Mouse (Mus musculus) megakaryocyte, embryonic 14.5 days (primary cell): ENCODE data around the gene Scrn2. TPM values are rescaled to one million over a fixed set of nuclear protein-coding genes. Genes with fewer than 3 reads are reported as not detected.

Experiments
- H3K27me3 ChIP-seq: replicated peaks from 2 replicates; pipeline ENCODE3; 2012; ENCODE audit warnings: inconsistent platforms
- H3K36me3 ChIP-seq: replicated peaks from 2 replicates; pipeline ENCODE3; 2012; ENCODE audit warnings: low read length, inconsistent platforms, mixed read lengths
- H3K4me1 ChIP-seq: 2 replicates; pipeline ENCODE4 v1.6.1; 2012; ENCODE audit warnings: inconsistent platforms
- H3K4me3 ChIP-seq: replicated peaks from 2 replicates; pipeline ENCODE3; 2012; ENCODE audit warnings: moderate library complexity, mild to moderate bottlenecking, inconsistent platforms
- H3K9me3 ChIP-seq: 2 replicates; pipeline ENCODE4 v1.6.1; 2012; ENCODE audit warnings: inconsistent platforms
- FLI1 ChIP-seq: IDR thresholded peaks from 2 replicates; pipeline ENCODE4 v1.6.1; 2012; ENCODE audit warnings: low read length, inconsistent platforms, mixed read lengths
- GATA1 ChIP-seq: IDR thresholded peaks from 3 replicates; pipeline ENCODE4 v1.6.1; 2012; ENCODE audit warnings: mixed read lengths, low read length, inconsistent platforms, borderline replicate concordance
- polyA plus RNA-seq: library from polyadenylated mRNA; stranded (reverse); fragments of >175 nt; gene quantifications from 2 replicates; pipeline ENCODE4 v1.2.3, GENCODE M21; 2012; ENCODE audit warnings: low replicate concordance; ENCODE audit not compliant: insufficient read depth

The Scrn2 gene
- polyA plus RNA-seq, 1 experiment, result 11.2 TPM

DNA sequence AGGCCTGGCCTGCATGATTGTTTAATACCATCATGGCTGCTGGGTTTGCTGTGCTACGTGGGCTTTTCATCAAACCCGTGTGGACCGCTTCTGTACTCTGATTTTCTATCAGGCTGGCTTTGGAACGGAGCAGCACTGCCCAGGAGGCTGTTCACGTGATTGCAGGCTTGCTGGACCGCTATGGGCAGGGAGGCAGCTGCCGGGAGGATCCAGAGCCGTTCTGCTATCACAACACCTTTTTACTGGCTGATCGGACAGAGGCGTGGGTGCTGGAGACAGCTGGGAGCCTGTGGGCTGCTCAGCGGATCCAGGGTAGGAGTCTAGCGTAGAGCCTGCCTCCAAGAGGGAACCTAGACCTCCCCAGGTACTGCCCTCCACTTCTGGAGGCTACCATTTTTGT lies 2.2 kb downstream of the Scrn2 start:
- Histone ChIP-seq H3K27me3 (peaks cover 22% of the 10 kb centered on the region), H3K9me3 (no peaks in the 10 kb centered on the region), H3K36me3 (peaks cover 16% of the 10 kb centered on the region), H3K4me3 (no peak overlapping the region), H3K4me1 (peaks cover 30% of the 10 kb centered on the region)
- TF ChIP-seq GATA1, result no peak
- TF ChIP-seq FLI1, result no peak

DNA sequence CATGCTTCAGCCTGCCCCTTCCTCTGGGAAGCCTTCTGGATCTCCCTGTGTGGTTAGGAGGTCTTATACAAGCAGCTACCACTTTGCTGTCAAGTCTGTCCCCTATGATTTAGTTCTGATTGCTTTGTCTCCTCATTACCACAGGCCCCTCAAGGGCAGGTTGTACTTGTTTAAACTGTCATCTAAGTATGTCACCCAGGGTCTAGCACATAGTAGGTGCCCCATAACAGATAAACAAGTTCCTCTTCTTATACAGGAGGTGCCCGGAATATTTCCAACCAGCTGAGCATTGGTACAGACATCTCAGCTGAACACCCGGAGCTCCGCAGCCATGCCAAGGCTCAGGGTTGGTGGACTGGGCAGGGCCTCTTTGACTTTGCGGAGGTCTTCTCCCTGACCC lies 2.8 kb downstream of the Scrn2 start:
- H3K27me3 ChIP-seq, result peaks cover 22% of the 10 kb centered on the region
- no peaks in the 10 kb centered on the region for H3K9me3 ChIP-seq
- H3K4me3 ChIP-seq, result no peak overlapping the region
- peaks cover 30% of the 10 kb centered on the region for H3K4me1 ChIP-seq
- peaks cover 16% of the 10 kb centered on the region for H3K36me3 ChIP-seq
- no peak for TF ChIP-seq FLI1
- no peak for TF ChIP-seq GATA1

DNA sequence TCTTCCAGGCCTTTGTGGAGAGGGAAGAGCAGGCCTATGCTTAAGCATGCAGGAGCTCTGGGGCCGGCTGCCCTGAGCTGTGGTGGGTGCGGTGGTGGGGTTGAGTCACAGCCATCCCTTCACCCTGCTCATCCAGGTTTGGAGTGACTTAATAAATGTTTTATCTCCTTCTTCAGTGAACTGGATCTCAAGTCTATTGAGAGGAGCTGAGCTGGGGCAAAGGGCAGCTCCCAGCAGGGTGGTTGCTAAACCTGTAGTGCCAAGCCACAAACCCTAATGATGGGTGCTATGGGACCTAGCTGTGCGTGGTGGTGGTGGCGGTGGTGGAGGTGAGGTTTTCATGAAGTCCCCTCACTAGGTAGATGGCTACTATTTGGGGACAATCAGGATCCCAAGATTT lies 4.0 kb downstream of the Scrn2 start:
- Histone ChIP-seq H3K4me1 (peaks cover 35% of the 10 kb centered on the region), H3K27me3 (peaks cover 22% of the 10 kb centered on the region), H3K4me3 (no peak overlapping the region), H3K36me3 (peaks cover 16% of the 10 kb centered on the region), H3K9me3 (no peaks in the 10 kb centered on the region)
- TF ChIP-seq GATA1, result no peak
- TF ChIP-seq FLI1, result no peak

DNA sequence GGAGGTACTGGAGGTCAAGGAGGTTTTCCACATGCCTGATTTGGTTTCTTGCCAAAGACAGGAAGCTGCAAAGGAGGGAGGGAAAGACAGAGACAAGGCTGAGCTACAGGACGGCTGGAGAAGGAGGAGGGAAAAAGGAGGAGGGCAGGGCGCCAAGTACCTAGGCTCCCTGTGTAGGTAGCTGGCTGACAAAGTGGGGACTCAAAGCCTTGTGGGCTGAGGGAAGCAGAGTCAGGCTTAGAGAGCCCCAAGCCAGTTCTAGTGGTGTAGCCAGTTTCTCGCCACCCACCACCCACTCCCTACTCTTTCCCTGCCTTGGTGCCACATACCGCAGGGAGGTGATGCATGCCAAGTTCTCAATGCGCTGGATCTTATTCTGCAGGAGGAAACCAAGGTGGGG lies 6.4 kb downstream of the Scrn2 start:
- Histone ChIP-seq H3K27me3 (peaks cover 22% of the 10 kb centered on the region), H3K9me3 (no peaks in the 10 kb centered on the region), H3K4me3 (no peak overlapping the region), H3K4me1 (peaks cover 40% of the 10 kb centered on the region), H3K36me3 (peaks cover 16% of the 10 kb centered on the region)
- TF ChIP-seq FLI1 (no peak), GATA1 (no peak)

DNA sequence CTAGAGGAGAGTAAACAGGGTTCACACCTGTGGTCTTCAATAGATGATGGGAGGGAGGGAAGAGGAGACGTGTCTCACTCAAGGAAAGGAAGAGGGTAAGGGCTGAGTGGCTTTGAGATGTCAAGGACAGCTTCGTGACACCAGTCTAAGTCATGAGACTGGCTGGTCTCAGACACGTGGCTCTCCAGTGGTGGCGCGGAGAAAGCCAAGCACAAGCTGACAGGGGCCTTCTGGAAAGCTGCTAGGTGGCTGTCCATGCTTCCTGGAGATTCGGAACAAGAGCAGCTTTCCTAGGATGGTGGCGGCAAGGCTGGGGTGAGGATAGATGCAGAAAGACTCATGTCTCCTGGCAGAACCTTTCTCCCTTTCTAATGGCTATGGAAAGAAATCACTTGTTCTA lies 9.1 kb downstream of the Scrn2 start:
- no peak overlapping the region for H3K4me3 ChIP-seq
- peaks cover 20% of the 10 kb centered on the region for H3K27me3 ChIP-seq
- H3K9me3 ChIP-seq, result no peaks in the 10 kb centered on the region
- H3K36me3 ChIP-seq, result peaks cover 10% of the 10 kb centered on the region
- TF ChIP-seq GATA1, result no peak
- no peak for TF ChIP-seq FLI1
- peaks cover 55% of the 10 kb centered on the region for H3K4me1 ChIP-seq

DNA sequence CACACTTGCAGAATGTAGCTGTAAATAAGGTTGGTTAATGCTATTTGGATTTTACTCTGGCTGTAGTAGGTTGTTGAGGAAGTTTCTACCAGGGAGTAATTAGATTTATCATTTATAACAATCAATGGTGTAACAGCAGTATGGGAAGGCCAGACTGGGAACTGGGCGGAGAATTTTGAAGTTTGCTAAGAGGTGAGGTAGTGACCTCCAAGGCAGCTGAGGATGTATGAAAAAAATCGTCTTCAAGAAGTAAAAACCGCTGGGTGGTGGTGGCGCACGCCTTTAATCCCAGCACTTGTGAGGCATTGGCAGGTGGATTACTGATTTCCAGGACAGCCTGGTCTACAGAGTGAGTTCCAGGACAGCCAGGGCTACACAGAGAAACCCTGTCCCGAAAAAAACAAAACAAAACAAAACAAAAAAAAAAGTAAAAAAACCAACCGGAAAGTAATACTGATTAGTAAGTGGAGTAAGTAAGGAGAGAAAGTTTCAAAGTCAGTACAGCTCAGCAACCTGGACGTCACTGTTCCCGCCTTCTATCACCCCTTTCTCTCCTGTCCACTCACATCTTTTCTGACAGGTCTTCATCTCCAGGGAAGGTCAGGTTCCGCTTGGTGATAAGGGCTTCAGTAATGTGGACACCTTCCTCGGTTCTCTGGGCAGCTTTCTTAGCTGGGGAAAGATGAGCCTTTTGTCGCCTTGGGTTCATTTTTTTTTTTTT lies 10.7 kb downstream of the Scrn2 start:
- H3K4me3 ChIP-seq, result peak overlapping the region; percentile 94
- H3K36me3 ChIP-seq, result peaks cover 25% of the 10 kb centered on the region
- no peaks in the 10 kb centered on the region for H3K9me3 ChIP-seq
- peaks cover 52% of the 10 kb centered on the region for H3K4me1 ChIP-seq
- H3K27me3 ChIP-seq, result peaks cover 10% of the 10 kb centered on the region
- TF ChIP-seq GATA1, result no peak
- TF ChIP-seq FLI1, result no peak

DNA sequence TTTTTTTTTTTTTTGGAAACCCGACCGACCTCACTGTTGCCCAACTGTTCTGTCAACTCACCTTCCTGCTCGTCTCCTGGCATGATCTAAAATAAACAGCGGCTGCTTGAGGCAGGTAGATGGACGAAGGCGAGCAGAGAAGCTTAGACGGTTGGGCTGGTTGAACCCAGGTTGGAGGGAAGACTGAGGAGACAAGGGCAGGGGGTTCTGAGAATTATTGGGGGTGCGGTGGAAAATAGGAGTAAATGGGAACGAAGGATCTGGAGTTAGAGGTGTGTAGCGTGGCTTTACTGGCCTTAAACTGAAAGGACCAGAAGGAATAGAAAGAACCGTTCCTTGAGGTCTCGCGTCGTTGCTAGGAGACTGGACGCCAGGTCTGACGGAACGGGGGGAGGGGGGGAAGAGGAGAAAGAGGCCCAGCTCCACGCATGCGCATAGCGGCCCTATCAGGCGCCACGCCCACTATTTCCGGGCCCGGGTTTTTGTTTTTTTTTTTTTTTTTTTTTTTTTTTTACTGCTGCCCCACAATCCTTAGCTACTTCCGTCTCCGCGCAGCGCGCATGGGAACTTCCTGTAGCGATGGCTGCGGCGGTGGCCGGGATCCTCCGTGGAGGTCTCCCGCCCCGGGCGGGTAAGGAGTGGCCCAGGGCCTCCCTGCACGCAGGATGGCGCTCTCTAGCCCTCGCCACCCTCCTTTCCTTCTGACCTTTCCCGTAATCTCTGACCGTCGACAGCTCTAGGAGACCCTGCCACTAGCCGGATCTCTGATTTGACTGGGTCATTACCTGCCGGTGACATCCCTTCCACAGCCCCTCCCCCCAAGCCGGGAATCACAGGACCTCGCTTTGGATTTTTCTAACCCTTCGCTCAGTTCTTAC lies 11.5 kb downstream of the Scrn2 start, which contains the start of the genes Lrrc46 and Mrpl10:
Lrrc46 (minus strand) TSS at position 386 of the 878 bp plus-strand sequence.
Mrpl10 (plus strand) TSS at position 539 of the 878 bp plus-strand sequence.
- TF ChIP-seq FLI1 (peak; percentile 34; the same call in 1 of the 2 replicates), GATA1 (no peak)
- H3K9me3 ChIP-seq, result no peaks in the 10 kb centered on the region
- peaks cover 2% of the 10 kb centered on the region for H3K27me3 ChIP-seq
- H3K4me1 ChIP-seq, result peaks cover 48% of the 10 kb centered on the region
- peak within 1 kb of the TSS; percentile 94 for H3K4me3 ChIP-seq
- H3K36me3 ChIP-seq, result peaks cover 32% of the 10 kb centered on the region

DNA sequence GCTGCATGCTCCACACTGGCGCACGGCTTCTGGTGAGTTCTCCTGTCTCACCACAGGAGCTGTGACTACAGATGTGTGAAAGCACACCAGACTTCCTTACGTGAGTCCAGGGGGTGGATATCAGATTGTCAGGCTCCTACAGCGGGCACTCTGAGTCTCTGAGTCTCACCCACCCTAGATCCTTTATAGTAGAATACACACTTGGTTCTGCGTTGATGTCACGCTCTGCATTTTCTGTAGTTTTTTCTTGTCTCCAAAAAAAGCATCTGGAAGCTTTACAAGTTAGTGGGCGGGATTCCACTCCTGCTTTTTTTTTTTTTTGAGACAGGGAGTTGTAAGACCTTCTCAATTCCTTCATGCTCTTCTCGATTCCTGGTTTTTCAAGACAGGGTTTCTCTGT lies 15.2 kb downstream of the Scrn2 start:
- Histone ChIP-seq H3K27me3 (no peaks in the 10 kb centered on the region), H3K4me3 (no peak overlapping the region), H3K4me1 (peaks cover 37% of the 10 kb centered on the region), H3K9me3 (no peaks in the 10 kb centered on the region), H3K36me3 (peaks cover 62% of the 10 kb centered on the region)
- TF ChIP-seq GATA1 (no peak), FLI1 (no peak)

DNA sequence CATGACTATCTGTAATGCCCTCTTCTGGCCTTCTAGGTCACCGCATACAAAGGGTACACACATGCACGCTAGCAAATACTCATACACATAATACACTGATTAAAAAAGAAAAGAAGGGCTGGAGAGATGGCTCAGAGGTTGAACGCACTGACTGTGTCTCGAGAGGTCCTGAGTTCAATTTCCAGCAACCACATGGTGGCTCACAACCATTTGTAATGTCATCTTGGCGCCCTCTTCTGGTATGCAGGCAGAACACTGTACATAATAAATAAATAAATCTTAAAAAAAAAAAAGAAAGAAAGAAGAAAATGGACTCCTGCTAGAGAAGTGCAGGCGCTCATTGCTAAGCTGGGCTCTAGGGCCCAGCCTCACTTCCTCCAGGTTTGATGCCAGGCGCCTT lies 16.1 kb downstream of the Scrn2 start:
- H3K36me3 ChIP-seq, result peaks cover 62% of the 10 kb centered on the region

More for the DNA sequence above, 16.1 kb downstream of the Scrn2 start:
- H3K4me1 ChIP-seq, result peaks cover 39% of the 10 kb centered on the region
- no peaks in the 10 kb centered on the region for H3K9me3 ChIP-seq
- TF ChIP-seq GATA1 (no peak), FLI1 (no peak)
- H3K4me3 ChIP-seq, result no peak overlapping the region
- no peaks in the 10 kb centered on the region for H3K27me3 ChIP-seq
